Mouse (Mus musculus) liver, adult 2 months (tissue): ENCODE data around the gene Elmo2.

Source experiments
- CTCF ChIP-seq: fragments of 200-500 bp; IDR thresholded peaks from 2 replicates; pipeline ENCODE4 v1.5.1; 2011; ENCODE audit warnings: low read depth, low read length, control low read depth
- POLR2A ChIP-seq: fragments of 200-500 bp; IDR thresholded peaks from 2 replicates; pipeline ENCODE4 v1.6.1; 2011; ENCODE audit warnings: low read length, control low read depth; ENCODE audit not compliant: insufficient read depth; ENCODE audit errors: extremely low read depth

DNA sequence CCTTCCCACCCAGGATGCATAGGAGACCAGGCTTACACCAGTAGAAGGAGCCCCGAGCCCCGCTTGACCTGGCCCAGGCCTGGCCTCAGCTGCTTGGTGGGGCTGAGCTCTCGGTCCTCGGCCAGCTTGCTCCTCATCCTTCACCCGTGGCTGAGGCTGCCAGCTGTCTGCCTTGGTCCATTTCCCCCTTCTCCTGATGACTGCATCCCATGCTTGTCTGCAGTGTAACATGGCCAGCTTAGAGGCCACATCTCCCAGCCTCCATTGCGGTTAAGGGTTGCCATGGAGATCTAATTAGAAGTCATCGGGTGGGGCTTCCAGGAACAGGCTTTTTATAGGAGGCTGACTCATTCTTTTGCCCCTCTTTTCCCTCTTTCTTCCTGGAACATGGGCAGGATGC is 62.4 kb downstream of the Elmo2 start:
- no peak for TF ChIP-seq CTCF
- TF ChIP-seq POLR2A, result no peak
